Mouse (Mus musculus): ENCODE measurements around the gene Gm17545. TPM values are rescaled to one million over a fixed set of nuclear protein-coding genes. Genes with fewer than 3 reads are reported as not detected.

Gm17545 gene
- total and polyA plus RNA-seq, 2 experiments from 2014 or later: not detected

GRCm38 (mm10) chr9:22483866-22484561 lies 29.9 kb downstream of the Gm17545 start:
- Histone ChIP-seq H3K4me3 (ENCODE audit: low read depth, low read length) (no peak overlapping the region), H3K9ac (no peak overlapping the region), H3K27me3 (ENCODE audit: insufficient read depth, low read length) (no peaks in the 10 kb centered on the region), H3K4me2 (ENCODE audit: low read depth) (no peak overlapping the region), H3K27ac (ENCODE audit: low read depth, low read length) (no peak overlapping the region), H3K36me3 (ENCODE audit: insufficient read depth) (no peaks in the 10 kb centered on the region), H3K4me1 (ENCODE audit: insufficient read depth) (no peaks in the 10 kb centered on the region), H3K9me3 (ENCODE audit: low read length) (no peaks in the 10 kb centered on the region)
- WGBS: 96% methylated on average over 8 of the region's 8 CpGs
- TF ChIP-seq CTCF (IDR thresholded peaks at IDR 0.05; ENCODE audit: low read depth): no peak
- ATAC-seq: no peak
- DNase-seq: no peak

- TF ChIP-seq CTCF (IDR thresholded peaks at IDR 0.05; ENCODE audit: low read depth): no peak
- Histone ChIP-seq H3K9me3 (ENCODE audit: low read length) (no peaks in the 10 kb centered on the region), H3K27ac (ENCODE audit: low read depth, low read length) (no peak overlapping the region), H3K36me3 (ENCODE audit: insufficient read depth) (no peaks in the 10 kb centered on the region), H3K27me3 (ENCODE audit: insufficient read depth, low read length) (no peaks in the 10 kb centered on the region), H3K4me3 (ENCODE audit: low read depth, low read length) (no peak overlapping the region), H3K4me1 (ENCODE audit: insufficient read depth) (no peaks in the 10 kb centered on the region), H3K9ac (no peak overlapping the region), H3K4me2 (ENCODE audit: low read depth) (no peak overlapping the region)
- ATAC-seq (no peak), DNase-seq (no peak)
- WGBS: 93% methylated on average over 12 of the region's 12 CpGs
These were observed 30.6 kb downstream of the Gm17545 start for GRCm38 (mm10) chr9:22484562-22485308.

GRCm38 (mm10) chr9:22486211-22486610 lies 32.1 kb downstream of the Gm17545 start:
- ATAC-seq: no peak
- WGBS: 92% methylated on average over 7 of the region's 7 CpGs

GRCm38 (mm10) chr9:22488963-22489362 lies 34.9 kb downstream of the Gm17545 start:
- Histone ChIP-seq H3K9me3 (ENCODE audit: low read length) (no peaks in the 10 kb centered on the region), H3K27ac (ENCODE audit: low read depth, low read length) (no peak overlapping the region), H3K4me2 (ENCODE audit: low read depth) (no peak overlapping the region), H3K36me3 (ENCODE audit: insufficient read depth) (no peaks in the 10 kb centered on the region; the same call in 1 of the 2 replicates), H3K27me3 (ENCODE audit: insufficient read depth, low read length) (no peaks in the 10 kb centered on the region), H3K4me3 (ENCODE audit: low read depth, low read length) (no peak overlapping the region), H3K4me1 (ENCODE audit: insufficient read depth) (no peaks in the 10 kb centered on the region), H3K9ac (no peak overlapping the region)
- no peak for ATAC-seq
- 51% methylated on average over 9 of the region's 9 CpGs for WGBS
- no peak for DNase-seq
- TF ChIP-seq CTCF (IDR thresholded peaks at IDR 0.05; ENCODE audit: low read depth): no peak

More at GRCm38 (mm10) chr9:22486211-22486610, 32.1 kb downstream of the Gm17545 start:
- Histone ChIP-seq H3K27ac (ENCODE audit: low read depth, low read length) (no peak overlapping the region), H3K4me1 (ENCODE audit: insufficient read depth) (no peaks in the 10 kb centered on the region), H3K36me3 (ENCODE audit: insufficient read depth) (no peaks in the 10 kb centered on the region), H3K9ac (no peak overlapping the region), H3K27me3 (ENCODE audit: insufficient read depth, low read length) (no peaks in the 10 kb centered on the region), H3K9me3 (ENCODE audit: low read length) (no peaks in the 10 kb centered on the region), H3K4me3 (ENCODE audit: low read depth, low read length) (no peak overlapping the region), H3K4me2 (ENCODE audit: low read depth) (no peak overlapping the region)
- TF ChIP-seq CTCF (IDR thresholded peaks at IDR 0.05; ENCODE audit: low read depth): no peak
- no peak for DNase-seq

- H3K9ac ChIP-seq: no peak overlapping the region
- no peaks in the 10 kb centered on the region for H3K9me3 ChIP-seq (ENCODE audit: low read length)
- 87% methylated on average over 9 of the region's 9 CpGs for WGBS
- no peak overlapping the region for H3K4me2 ChIP-seq (ENCODE audit: low read depth)
- ATAC-seq (no peak), DNase-seq (no peak)
- no peaks in the 10 kb centered on the region for H3K4me1 ChIP-seq (ENCODE audit: insufficient read depth)
- no peaks in the 10 kb centered on the region for H3K27me3 ChIP-seq (ENCODE audit: insufficient read depth, low read length)
- peaks cover 5% of the 10 kb centered on the region for H3K36me3 ChIP-seq (ENCODE audit: insufficient read depth)
- TF ChIP-seq CTCF (IDR thresholded peaks at IDR 0.05; ENCODE audit: low read depth): no peak
- H3K4me3 ChIP-seq (ENCODE audit: low read depth, low read length): no peak overlapping the region
- H3K27ac ChIP-seq (ENCODE audit: low read depth, low read length): no peak overlapping the region
These were observed 40.2 kb downstream of the Gm17545 start for GRCm38 (mm10) chr9:22494203-22494807.

GRCm38 (mm10) chr9:22495133-22495532 lies 41.0 kb downstream of the Gm17545 start:
- ATAC-seq (no peak), DNase-seq (no peak)
- no peak overlapping the region for H3K9ac ChIP-seq
- no peak overlapping the region for H3K4me2 ChIP-seq (ENCODE audit: low read depth)
- H3K27me3 ChIP-seq (ENCODE audit: insufficient read depth, low read length): no peaks in the 10 kb centered on the region
- WGBS: 88% methylated on average over 2 of the region's 2 CpGs
- peak; percentile 30 for TF ChIP-seq CTCF (IDR thresholded peaks at IDR 0.05; ENCODE audit: low read depth)
- H3K4me3 ChIP-seq (ENCODE audit: low read depth, low read length): no peak overlapping the region
- H3K4me1 ChIP-seq (ENCODE audit: insufficient read depth): no peaks in the 10 kb centered on the region
- H3K9me3 ChIP-seq (ENCODE audit: low read length): no peaks in the 10 kb centered on the region
- peaks cover 5% of the 10 kb centered on the region for H3K36me3 ChIP-seq (ENCODE audit: insufficient read depth)
- no peak overlapping the region for H3K27ac ChIP-seq (ENCODE audit: low read depth, low read length)
